Mouse (Mus musculus) stomach, postnatal 0 days (tissue): Measurements from ENCODE around the gene Tnfrsf22. TPM values are rescaled to one million over a fixed set of nuclear protein-coding genes. Genes with fewer than 3 reads are reported as not detected.

ENCODE experiments used
- ATAC-seq: fragments of 200-750 bp; cut with Nextera tagmentation; 2 replicates; pipeline ENCODE4 v1.8.0; 2017; ENCODE audit not compliant: low FRiP score, low TSS enrichment
- DNase-seq: peaks from one replicate; pipeline ENCODE4 v3.0.0-alpha.2; 2016; ENCODE audit warnings: low spot score
- H3K27ac ChIP-seq: fragments of 300-500 bp; sonication (generic); replicated peaks from 2 replicates; pipeline ENCODE4 v1.5.1; 2014; ENCODE audit warnings: mild to moderate bottlenecking, control low read depth
- H3K27me3 ChIP-seq: fragments of 300-500 bp; sonication (generic); 2 replicates; pipeline ENCODE4 v1.6.1; 2014; ENCODE audit warnings: low read length; ENCODE audit not compliant: control insufficient read depth, insufficient read depth
- H3K36me3 ChIP-seq: fragments of 300-500 bp; sonication (generic); 2 replicates; pipeline ENCODE4 v1.6.1; 2014; ENCODE audit warnings: low read length, mixed read lengths; ENCODE audit not compliant: control insufficient read depth, insufficient read depth
- H3K4me1 ChIP-seq: fragments of 300-500 bp; sonication (generic); replicated peaks from 2 replicates; pipeline ENCODE4 v1.6.1; 2014; ENCODE audit warnings: antibody characterized with exemption; ENCODE audit not compliant: control insufficient read depth, insufficient read depth
- H3K4me2 ChIP-seq: fragments of 300-500 bp; sonication (generic); replicated peaks from 2 replicates; pipeline ENCODE4 v1.6.1; 2014; ENCODE audit warnings: low read depth, mild to moderate bottlenecking, control low read depth, moderate library complexity
- H3K4me3 ChIP-seq: fragments of 300-500 bp; sonication (generic); 2 replicates; pipeline ENCODE4 v1.5.1; 2014; ENCODE audit warnings: low read depth, low read length, control low read depth
- H3K9ac ChIP-seq: fragments of 300-500 bp; sonication (generic); 2 replicates; pipeline ENCODE4 v1.6.1; 2014; ENCODE audit warnings: mild to moderate bottlenecking, low read length, control low read depth, mixed read lengths
- H3K9me3 ChIP-seq: fragments of 300-500 bp; sonication (generic); 2 replicates; pipeline ENCODE4 v1.6.1; 2016; ENCODE audit warnings: low read length; ENCODE audit not compliant: control insufficient read depth
- CTCF ChIP-seq: IDR thresholded peaks from 2 replicates; pipeline ENCODE4 v1.5.1; 2016; ENCODE audit warnings: antibody characterized with exemption, low read depth, mild to moderate bottlenecking, moderate library complexity
- EP300 ChIP-seq: optimal IDR thresholded peaks from 2 replicates; pipeline ENCODE3; 2016; ENCODE audit warnings: antibody characterized with exemption
- WGBS: fragments of 180-500 bp; shearing (Covaris S2); extraction: QIAGEN DNeasy Blood & Tissue Kit; methylation state at CpG from one replicate; pipeline ENCODE4 v1.1.7; 2014; 5-methylcytosine and 5-hydroxymethylcytosine counted together
- polyA plus RNA-seq: library from polyadenylated mRNA; unstranded; fragments of >200 nt; fragmentation: Nextera tagmentation; extraction: Ambion mirVana; gene quantifications from 2 replicates; pipeline ENCODE4 v1.2.1, GENCODE M21; 2015

Tnfrsf22 gene
- 3.9 and 4.7 TPM in 2 replicates for polyA plus RNA-seq

DNA sequence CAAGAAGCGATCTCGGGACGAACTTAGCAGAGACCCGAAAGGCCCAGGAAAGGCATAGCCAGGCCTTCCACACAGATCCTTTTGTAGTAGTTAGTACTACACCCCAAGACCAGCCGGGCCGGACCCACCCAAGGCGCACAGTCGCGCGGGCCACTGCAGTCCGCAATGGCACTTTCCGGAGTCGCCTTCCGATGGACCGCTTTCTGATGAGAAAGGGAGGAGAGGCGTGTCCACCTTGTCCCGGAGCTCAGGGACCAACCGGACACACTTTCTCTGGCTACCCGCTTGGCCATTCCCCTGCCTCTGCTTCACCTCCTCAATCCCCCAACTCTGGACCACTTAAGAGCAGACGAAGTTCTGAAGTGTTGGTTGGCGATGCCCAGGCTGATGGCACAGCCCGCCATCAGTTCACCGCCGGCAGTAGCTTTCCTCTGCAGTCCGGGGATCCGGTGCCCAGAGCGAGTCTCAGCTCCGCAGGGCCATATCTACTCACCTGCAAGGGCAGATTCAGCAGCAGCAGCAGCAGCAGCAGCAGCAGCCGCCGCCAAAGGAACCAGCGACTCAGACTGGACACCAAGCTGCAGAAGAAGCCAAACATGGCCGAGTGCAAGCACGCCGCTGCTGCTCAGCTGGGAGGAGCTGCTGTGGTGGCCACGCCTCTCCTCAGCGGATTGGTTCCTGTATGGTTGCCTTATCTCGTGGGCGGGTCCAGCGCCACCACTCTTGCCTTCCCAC, at the start of gene Tnfrsf22:
TSS of gene Tnfrsf22 (minus strand) at position 628 of the 735 bp plus-strand sequence.
- Histone ChIP-seq H3K4me3 (peak within 1 kb of the TSS; percentile 55), H3K4me1 (no peaks in the 10 kb centered on the region)
- peak; percentile 94 for ATAC-seq

DNA sequence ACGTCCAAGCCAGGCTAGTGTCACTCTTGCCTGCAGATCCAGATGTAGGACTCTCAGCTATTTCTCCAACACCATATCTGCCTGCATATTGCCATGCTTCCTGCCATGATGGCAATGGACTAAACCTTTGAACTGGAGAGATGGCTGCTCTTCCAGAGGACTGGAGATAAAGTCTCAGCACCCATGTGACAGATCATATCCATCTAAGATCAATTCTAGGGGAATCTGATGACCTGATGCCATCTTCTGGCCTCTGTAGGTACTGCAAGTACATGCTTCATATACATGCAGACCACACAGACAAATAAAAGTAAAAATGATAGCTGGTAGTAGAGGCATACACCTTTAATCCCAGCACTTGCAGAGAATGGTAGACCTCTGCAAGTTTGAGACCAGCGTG, 46.7 kb upstream of the Tnfrsf22 start:
- no peak overlapping the region for H3K9ac ChIP-seq
- DNase-seq = peak; percentile 50
- H3K4me2 ChIP-seq = no peak overlapping the region
- no peaks in the 10 kb centered on the region for H3K4me1 ChIP-seq
- H3K36me3 ChIP-seq = peaks cover 44% of the 10 kb centered on the region
- TF ChIP-seq CTCF (peak; percentile 78), EP300 (no peak)
- no peak overlapping the region for H3K27ac ChIP-seq
- H3K27me3 ChIP-seq = no peaks in the 10 kb centered on the region
- H3K4me3 ChIP-seq = no peak overlapping the region
- H3K9me3 ChIP-seq = no peaks in the 10 kb centered on the region
- ATAC-seq = no peak
- 66% methylated on average over 2 of the region's 2 CpGs for WGBS

More for the DNA sequence above, at the start of gene Tnfrsf22:
- WGBS = 3% methylated on average over 39 of the region's 39 CpGs
- H3K36me3 ChIP-seq = no peaks in the 10 kb centered on the region
- no peaks in the 10 kb centered on the region for H3K27me3 ChIP-seq
- TF ChIP-seq EP300 (no peak), CTCF (0 out of 2 replicates have a peak, but pooled peaks have one; percentile 21)
- peak; percentile 85 for DNase-seq
- no peaks in the 10 kb centered on the region for H3K9me3 ChIP-seq
- peak within 1 kb of the TSS; percentile 88 for H3K4me2 ChIP-seq
- peak within 1 kb of the TSS; percentile 64 for H3K9ac ChIP-seq
- H3K27ac ChIP-seq = no peak within 1 kb of the TSS

DNA sequence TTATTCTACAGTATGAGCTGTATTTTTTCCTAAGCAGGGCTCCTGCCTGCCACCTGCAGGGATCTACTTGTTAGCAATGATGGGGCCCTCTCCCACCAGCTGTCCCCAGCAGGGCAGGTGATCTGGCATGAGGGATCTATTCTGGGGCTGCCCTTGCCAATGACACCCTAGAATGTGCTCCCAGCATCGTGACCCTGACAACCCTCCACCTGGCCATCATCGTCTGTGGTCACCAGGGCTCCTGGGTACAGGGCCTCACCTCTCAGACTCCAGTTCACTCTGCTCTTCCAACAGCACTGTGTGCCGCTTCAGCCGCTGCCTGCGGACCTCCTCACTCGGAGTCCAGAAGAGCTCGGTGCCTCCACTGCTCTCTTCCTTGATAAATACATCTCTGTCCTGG, 45.1 kb upstream of the Tnfrsf22 start:
- Histone ChIP-seq H3K9ac (no peak overlapping the region), H3K36me3 (peaks cover 40% of the 10 kb centered on the region), H3K9me3 (no peaks in the 10 kb centered on the region), H3K27me3 (no peaks in the 10 kb centered on the region), H3K4me3 (no peak overlapping the region), H3K4me2 (no peak overlapping the region), H3K27ac (no peak overlapping the region), H3K4me1 (no peaks in the 10 kb centered on the region)
- no peak for DNase-seq
- ATAC-seq = no peak
- TF ChIP-seq EP300 = no peak
- no peak for TF ChIP-seq CTCF
- 90% methylated on average over 7 of the region's 7 CpGs for WGBS

DNA sequence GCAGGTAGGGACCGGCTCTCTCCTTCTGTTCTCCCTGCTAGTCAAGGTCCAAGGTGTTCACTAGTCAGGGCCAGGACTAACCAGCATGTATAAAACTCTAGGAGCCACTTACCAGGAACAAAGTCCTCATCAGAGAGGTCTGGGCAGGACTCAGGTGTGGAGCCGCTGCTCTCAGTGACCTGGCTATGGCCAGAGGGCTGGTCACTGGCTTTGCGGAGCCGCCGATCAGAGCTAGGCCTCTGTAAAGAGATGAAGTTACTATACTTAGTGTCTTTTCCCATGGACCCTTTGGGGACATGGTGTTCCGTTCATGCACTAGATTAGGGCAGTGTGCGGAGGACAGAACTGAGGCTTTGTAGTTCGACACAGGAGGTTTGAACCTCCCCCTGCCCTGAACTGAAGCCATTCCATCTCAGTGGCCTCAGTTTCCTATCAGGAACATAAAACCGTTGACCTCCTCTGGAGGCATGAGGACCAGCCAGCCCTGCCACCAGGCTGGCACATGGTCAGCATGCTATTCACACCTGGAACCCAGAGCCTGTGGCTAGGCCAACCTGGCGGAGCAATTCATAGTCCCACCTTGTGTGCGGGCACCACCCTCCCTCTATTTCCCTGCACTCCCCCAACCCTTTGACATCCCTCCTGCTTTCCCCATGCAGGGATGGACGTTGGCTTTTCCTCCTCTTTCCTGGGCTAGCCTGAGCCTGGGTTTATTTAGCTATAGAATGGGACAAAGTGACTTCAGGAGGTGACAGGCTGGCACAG, 43.5 kb upstream of the Tnfrsf22 start:
- TF ChIP-seq EP300 (no peak), CTCF (no peak)
- DNase-seq = no peak
- no peak overlapping the region for H3K9ac ChIP-seq
- peaks cover 41% of the 10 kb centered on the region for H3K36me3 ChIP-seq
- no peak overlapping the region for H3K27ac ChIP-seq
- no peaks in the 10 kb centered on the region for H3K4me1 ChIP-seq
- H3K27me3 ChIP-seq = no peaks in the 10 kb centered on the region
- no peak overlapping the region for H3K4me2 ChIP-seq
- ATAC-seq = no peak
- H3K4me3 ChIP-seq = no peak overlapping the region
- no peaks in the 10 kb centered on the region for H3K9me3 ChIP-seq
- 90% methylated on average over 12 of the region's 12 CpGs for WGBS

DNA sequence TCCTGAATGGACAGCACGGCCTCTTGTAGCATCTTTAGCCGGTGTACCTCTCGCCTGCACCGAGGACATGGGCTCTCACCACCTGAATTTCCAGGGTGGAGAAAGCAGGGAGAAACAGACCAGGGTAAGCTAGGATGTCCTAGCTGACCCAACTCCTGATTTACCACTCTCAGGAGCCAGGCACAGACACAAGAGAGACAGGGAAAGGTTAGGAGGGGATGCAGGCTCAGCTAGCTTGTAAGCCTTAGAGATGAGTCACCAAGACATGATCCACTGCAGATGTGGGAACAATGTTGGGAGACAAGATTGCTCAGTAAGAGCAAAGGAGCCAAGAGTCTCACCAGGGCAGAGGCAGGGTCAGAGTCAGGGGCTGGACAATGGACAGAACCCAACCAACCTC, 42.4 kb upstream of the Tnfrsf22 start:
- no peaks in the 10 kb centered on the region for H3K9me3 ChIP-seq
- no peaks in the 10 kb centered on the region for H3K27me3 ChIP-seq
- TF ChIP-seq EP300 (no peak), CTCF (no peak)
- H3K4me2 ChIP-seq = no peak overlapping the region
- no peaks in the 10 kb centered on the region for H3K4me1 ChIP-seq
- peak overlapping the region; percentile 5 for H3K27ac ChIP-seq
- no peak for DNase-seq
- H3K9ac ChIP-seq = no peak overlapping the region
- no peak for ATAC-seq
- 99% methylated on average over 4 of the region's 4 CpGs for WGBS
- no peak overlapping the region for H3K4me3 ChIP-seq
- peaks cover 37% of the 10 kb centered on the region for H3K36me3 ChIP-seq

DNA sequence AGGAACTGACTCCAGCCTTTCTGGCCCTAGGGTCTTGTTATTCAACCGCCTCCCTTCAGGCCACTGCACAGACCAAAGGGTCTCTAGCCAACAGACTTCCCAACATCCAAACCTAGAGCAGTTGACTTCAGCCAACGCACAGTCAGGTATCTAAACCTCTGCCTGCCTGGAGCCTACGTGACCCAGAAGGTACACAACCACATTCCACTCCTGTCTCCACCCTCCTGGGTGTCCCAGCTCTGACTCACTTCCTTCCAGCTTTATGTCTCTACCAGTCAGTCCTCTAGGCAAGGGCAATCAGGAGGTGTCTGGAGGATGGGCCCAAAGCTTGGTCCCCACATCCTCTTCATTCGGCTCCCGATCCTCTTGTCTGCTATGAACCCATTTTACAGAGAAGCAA, 41.7 kb upstream of the Tnfrsf22 start:
- no peaks in the 10 kb centered on the region for H3K27me3 ChIP-seq

More for the DNA sequence above, 41.7 kb upstream of the Tnfrsf22 start:
- TF ChIP-seq CTCF (no peak), EP300 (peak; percentile 7)
- Histone ChIP-seq H3K4me1 (no peaks in the 10 kb centered on the region), H3K27ac (peak overlapping the region; percentile 73), H3K9ac (no peak overlapping the region), H3K36me3 (peaks cover 35% of the 10 kb centered on the region), H3K4me3 (no peak overlapping the region), H3K4me2 (no peak overlapping the region), H3K9me3 (no peaks in the 10 kb centered on the region)
- ATAC-seq (peak; percentile 80), DNase-seq (no peak)
- 72% methylated on average over 5 of the region's 5 CpGs for WGBS
